Mouse (Mus musculus) adrenal gland, postnatal 14 days (tissue): ENCODE measurements around the gene Olfr313. TPM values are rescaled to one million over a fixed set of nuclear protein-coding genes. Genes with fewer than 3 reads are reported as not detected.

Experiments
- DNase-seq: peaks from one replicate; pipeline ENCODE4 v3.0.0; 2021; ENCODE audit warnings: mixed read lengths
- total RNA-seq: library from RNA; stranded (reverse); gene quantifications from 2 replicates; pipeline ENCODE4 v1.2.3, GENCODE M21; 2021

Gene Olfr313
- total RNA-seq, 1 experiment from 2014 or later: not detected

DNA sequence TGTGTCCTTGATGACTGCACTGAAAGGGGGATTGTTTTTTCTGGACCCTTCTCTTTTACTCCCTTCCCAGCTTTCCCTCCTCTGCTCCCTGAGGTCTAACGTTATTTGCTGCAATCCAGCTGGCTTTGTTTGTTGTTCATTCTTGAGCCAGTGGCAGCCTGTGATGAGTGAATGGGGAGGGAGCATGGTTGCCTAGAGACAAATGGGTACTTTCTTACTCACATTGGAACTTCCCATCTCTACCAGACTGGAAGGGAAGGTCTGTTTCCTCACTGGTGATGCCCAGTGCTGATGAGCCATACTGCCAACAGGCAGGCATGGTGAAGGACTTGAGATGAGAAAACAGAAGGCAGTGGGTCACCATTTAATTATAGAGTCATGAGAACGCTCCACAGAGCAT is 34.9 kb downstream of the Olfr313 start:
- DNase-seq: no peak

DNA sequence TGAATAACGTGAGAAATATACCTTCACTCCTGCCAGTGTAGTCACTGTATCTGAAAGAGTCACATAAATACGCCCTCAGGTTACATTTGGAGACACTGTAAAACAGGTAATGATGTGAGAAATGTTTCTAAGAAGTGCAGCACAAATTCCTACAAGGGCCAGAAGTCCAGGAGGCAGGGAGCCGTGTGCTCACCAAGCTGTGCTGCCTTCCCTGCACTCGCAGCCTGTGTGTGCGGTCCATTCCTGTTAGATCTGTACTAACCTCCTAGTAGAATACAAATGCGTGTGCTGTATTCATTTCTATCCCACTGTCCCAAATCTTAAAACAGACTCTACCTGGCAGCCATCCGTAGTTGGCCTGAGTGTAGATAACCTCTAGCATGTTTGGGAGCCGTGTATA is 45.9 kb downstream of the Olfr313 start:
- DNase-seq: no peak

DNA sequence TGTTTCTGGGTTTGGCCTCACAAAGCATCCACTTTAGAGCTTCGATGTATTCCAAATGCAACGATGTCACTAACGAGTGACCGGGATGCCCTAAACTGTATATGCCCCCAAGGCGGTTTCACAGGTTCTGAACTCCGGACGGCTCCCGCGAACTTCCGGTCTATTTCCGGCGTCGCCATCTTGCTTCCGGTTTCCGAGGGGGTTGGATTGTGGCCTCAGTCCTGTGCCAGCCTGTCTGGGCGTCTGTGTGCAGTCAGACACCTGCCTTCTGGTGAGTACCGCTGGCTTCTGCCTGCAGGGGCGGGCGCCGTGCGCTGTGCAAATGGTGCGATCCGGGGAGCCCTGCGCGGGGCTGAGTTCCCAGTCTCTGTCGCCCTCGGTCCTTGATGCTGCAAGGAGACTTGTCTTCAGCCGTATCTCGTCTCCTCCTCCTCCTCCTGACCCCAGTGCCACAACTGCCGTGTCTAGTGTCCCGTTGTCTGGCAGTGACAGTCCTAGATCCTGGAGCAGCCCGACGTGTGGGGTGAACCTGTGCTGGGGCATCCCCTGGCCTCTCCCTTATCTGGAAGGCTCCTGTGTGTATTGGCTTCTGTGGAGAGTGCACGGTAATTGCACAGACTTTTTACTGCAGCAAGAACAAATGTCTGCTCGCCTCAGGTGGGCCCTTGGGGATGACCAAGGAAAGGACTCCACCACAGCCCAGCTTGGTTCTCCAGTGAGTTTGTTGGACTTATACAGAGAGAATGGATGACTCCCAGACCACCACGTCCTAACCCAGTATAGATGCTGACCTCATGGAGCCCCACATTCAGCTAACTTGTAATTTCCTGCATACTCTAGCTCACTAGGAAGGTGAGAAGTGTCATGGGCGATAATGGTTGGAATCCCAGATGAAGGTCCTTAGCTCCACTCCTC is 52.5 kb downstream of the Olfr313 start, which contains the start of gene 2810021J22Rik:
2810021J22Rik (plus strand) TSS at position 178 of the 915 bp plus-strand sequence.
- DNase-seq: peak; percentile 91

DNA sequence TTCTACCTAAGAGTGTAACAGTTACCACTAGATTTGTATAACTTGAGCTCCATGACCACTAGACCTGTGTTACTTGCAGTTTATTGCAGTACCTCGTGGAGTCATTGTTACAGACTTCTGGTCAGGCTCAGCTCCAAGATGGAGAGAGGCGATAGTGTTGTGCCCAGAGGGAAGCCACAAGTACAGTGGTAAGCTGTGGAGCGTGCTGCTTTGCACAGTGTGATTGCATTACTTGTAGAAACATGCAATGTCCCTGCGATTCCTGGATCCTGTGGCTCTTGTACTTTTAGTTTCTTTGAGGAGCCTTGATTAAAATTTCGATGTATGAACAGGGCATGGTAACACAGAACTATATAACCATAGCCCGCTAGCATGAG is 53.1 kb downstream of the Olfr313 start:
- no peak for DNase-seq

Other genes with a start within 250 kb of the Olfr313 start
- gene Olfr224, start 244.4 kb upstream of the Olfr313 start, total RNA-seq: not detected in 2 replicates
- gene Olfr325, start 237.3 kb upstream of the Olfr313 start, total RNA-seq: not detected in 2 replicates
- gene Olfr324, start 219.9 kb upstream of the Olfr313 start, total RNA-seq: not detected in 2 replicates
- not detected in 2 replicates for gene 2210407C18Rik, start 198.9 kb upstream of the Olfr313 start, total RNA-seq
- gene Olfr323, start 184.5 kb upstream of the Olfr313 start, total RNA-seq: not detected in 2 replicates
- 0.49 and 1.3 TPM in 2 replicates for gene Trim58, start 174.5 kb upstream of the Olfr313 start, total RNA-seq
- gene Olfr322, start 156.2 kb upstream of the Olfr313 start, total RNA-seq: not detected in 2 replicates
- not detected in 2 replicates for gene Olfr320, start 133.9 kb upstream of the Olfr313 start, total RNA-seq
- gene Olfr319, start 115.8 kb upstream of the Olfr313 start, total RNA-seq: not detected in 2 replicates
- not detected in 2 replicates for gene Olfr318, start 91.0 kb upstream of the Olfr313 start, total RNA-seq
- not detected in 2 replicates for gene Olfr317, start 75.8 kb upstream of the Olfr313 start, total RNA-seq
- not detected in 2 replicates for gene Olfr316, start 62.3 kb upstream of the Olfr313 start, total RNA-seq
- gene Olfr315, start 41.8 kb upstream of the Olfr313 start, total RNA-seq: not detected in 2 replicates
- not detected in 2 replicates for gene Olfr314, start 32.0 kb upstream of the Olfr313 start, total RNA-seq
- gene Fam183b, start 13.0 kb upstream of the Olfr313 start, total RNA-seq: 4.2 and 4.9 TPM in 2 replicates
- gene Olfr312, start 14.2 kb downstream of the Olfr313 start, total RNA-seq: not detected in 2 replicates
- gene Olfr311, start 24.3 kb downstream of the Olfr313 start, total RNA-seq: not detected in 2 replicates
- 4.4 and 6.3 TPM in 2 replicates for gene Gm12258, start 32.2 kb downstream of the Olfr313 start, total RNA-seq
- 5.3 and 7.6 TPM in 2 replicates for gene 2810021J22Rik, start 52.2 kb downstream of the Olfr313 start, total RNA-seq
- 5.2 and 6.0 TPM in 2 replicates for gene Zfp39, start 89.2 kb downstream of the Olfr313 start, total RNA-seq
- 0.26 and 3.4 TPM in 2 replicates for gene Btnl10, start 102.9 kb downstream of the Olfr313 start, total RNA-seq
- gene Rnf187, start 123.9 kb downstream of the Olfr313 start, total RNA-seq: 147 and 153 TPM in 2 replicates
- 16.4 and 23.5 TPM in 2 replicates for gene Hist3h2ba, start 133.9 kb downstream of the Olfr313 start, total RNA-seq
- gene Hist3h2a, start 139.7 kb downstream of the Olfr313 start, total RNA-seq: 24.4 and 26.8 TPM in 2 replicates
- 0.11 TPM in 1 of 2 replicates, not detected in the other for gene Trim17, start 139.7 kb downstream of the Olfr313 start, total RNA-seq
- gene Trim11, start 163.1 kb downstream of the Olfr313 start, total RNA-seq: 25.5 and 29.9 TPM in 2 replicates